Mouse (Mus musculus) hindbrain, embryonic 13.5 days (tissue): Measurements from ENCODE around the gene Stk10. TPM values are rescaled to one million over a fixed set of nuclear protein-coding genes. Genes with fewer than 3 reads are reported as not detected.

Experiments used
- ATAC-seq: fragments of 200-750 bp; cut with Nextera tagmentation; 2 replicates; pipeline ENCODE4 v1.8.0; 2017; ENCODE audit warnings: moderate TSS enrichment; ENCODE audit not compliant: low FRiP score
- H3K27ac ChIP-seq: fragments of 300-500 bp; sonication (generic); 2 replicates; pipeline ENCODE4 v1.5.1; 2015; ENCODE audit warnings: inconsistent platforms, mild to moderate bottlenecking, moderate library complexity
- H3K27me3 ChIP-seq: fragments of 300-500 bp; sonication (generic); 2 replicates; pipeline ENCODE4 v1.6.1; 2015; ENCODE audit warnings: mild to moderate bottlenecking, inconsistent platforms
- H3K36me3 ChIP-seq: fragments of 300-500 bp; sonication (generic); 2 replicates; pipeline ENCODE4 v1.6.1; 2015; ENCODE audit warnings: mild to moderate bottlenecking, inconsistent platforms
- H3K4me1 ChIP-seq: fragments of 300-500 bp; sonication (generic); replicated peaks from 2 replicates; pipeline ENCODE4 v1.6.1; 2015; ENCODE audit warnings: inconsistent platforms
- H3K4me2 ChIP-seq: fragments of 300-500 bp; sonication (generic); 2 replicates; pipeline ENCODE4 v1.6.1; 2015; ENCODE audit warnings: inconsistent platforms, mild to moderate bottlenecking, moderate library complexity
- H3K4me3 ChIP-seq: fragments of 300-500 bp; sonication (generic); 2 replicates; pipeline ENCODE4 v1.5.1; 2015; ENCODE audit warnings: mild to moderate bottlenecking, inconsistent platforms
- H3K9ac ChIP-seq: fragments of 300-500 bp; sonication (generic); 2 replicates; pipeline ENCODE4 v1.6.1; 2015; ENCODE audit warnings: mild to moderate bottlenecking, inconsistent platforms
- H3K9me3 ChIP-seq: fragments of 300-500 bp; sonication (generic); 2 replicates; pipeline ENCODE4 v1.6.1; 2016; ENCODE audit warnings: inconsistent platforms
- WGBS: fragments of 180-500 bp; shearing (Covaris S2); methylation state at CpG from one replicate; pipeline ENCODE4 v1.1.7; 2015; 5-methylcytosine and 5-hydroxymethylcytosine counted together
- polyA plus RNA-seq: library from polyadenylated mRNA; unstranded; fragments of >200 nt; fragmentation: Nextera tagmentation; extraction: Ambion mirVana; gene quantifications from 2 replicates; pipeline ENCODE4 v1.2.1, GENCODE M21; 2015

Gene Stk10
- polyA plus RNA-seq, 1 experiment from 2014 or later = 2.1 TPM

DNA sequence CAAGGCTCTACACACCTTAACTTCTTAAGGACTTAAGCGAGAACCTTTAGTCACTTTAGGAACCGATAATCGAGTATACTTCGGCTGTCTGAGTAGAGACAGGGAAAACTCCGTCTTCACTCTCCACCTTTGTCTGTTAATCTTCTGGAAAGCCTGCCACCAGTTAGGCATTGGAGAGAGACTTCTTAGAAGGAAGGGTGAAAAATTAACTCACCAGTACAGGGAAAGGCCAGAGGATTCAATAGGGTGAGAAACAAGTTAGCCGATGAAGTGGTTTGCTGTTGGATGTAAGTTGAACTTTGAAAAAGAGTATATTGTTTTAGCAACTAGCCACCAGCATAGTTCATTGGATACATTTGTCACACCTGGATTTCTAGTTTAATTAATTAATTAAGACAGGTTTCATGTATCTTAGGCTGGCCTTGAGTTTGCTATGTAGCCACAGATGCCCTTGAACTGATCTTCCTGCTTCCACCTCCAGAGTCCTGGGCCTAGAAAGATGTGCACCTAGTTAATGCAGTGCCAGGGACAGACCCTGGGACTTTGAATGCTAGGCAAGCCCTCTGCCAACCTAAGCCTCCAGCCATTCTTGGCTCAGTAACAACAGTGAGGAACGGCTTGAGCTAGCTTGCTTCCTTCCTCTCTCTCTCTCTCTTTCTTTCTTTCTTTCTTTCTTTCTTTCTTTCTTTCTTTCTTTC is 117.9 kb downstream of the Stk10 start:
- no peaks in the 10 kb centered on the region for H3K27me3 ChIP-seq
- H3K9me3 ChIP-seq = no peaks in the 10 kb centered on the region
- H3K4me2 ChIP-seq = no peak overlapping the region
- H3K27ac ChIP-seq = no peak overlapping the region
- peaks cover 21% of the 10 kb centered on the region; the same call in 1 of the 2 replicates for H3K4me1 ChIP-seq
- no peak for ATAC-seq
- 0 out of 2 replicates have a peak, but pooled peaks cover 3% of the 10 kb centered on the region for H3K36me3 ChIP-seq
- H3K4me3 ChIP-seq = no peak overlapping the region
- H3K9ac ChIP-seq = no peak overlapping the region
- WGBS = 79% methylated on average over 7 of the region's 7 CpGs

GRCm38 (mm10) chr11:32651723-32652122 is 118.6 kb downstream of the Stk10 start:
- Histone ChIP-seq H3K27ac (no peak overlapping the region), H3K9ac (no peak overlapping the region), H3K4me2 (no peak overlapping the region), H3K36me3 (0 out of 2 replicates have a peak, but pooled peaks cover 3% of the 10 kb centered on the region), H3K9me3 (no peaks in the 10 kb centered on the region), H3K4me1 (peaks cover 21% of the 10 kb centered on the region; the same call in 1 of the 2 replicates), H3K27me3 (no peaks in the 10 kb centered on the region), H3K4me3 (no peak overlapping the region)
- no peak for ATAC-seq
- 90% methylated on average over 1 of the region's 1 CpGs for WGBS

DNA sequence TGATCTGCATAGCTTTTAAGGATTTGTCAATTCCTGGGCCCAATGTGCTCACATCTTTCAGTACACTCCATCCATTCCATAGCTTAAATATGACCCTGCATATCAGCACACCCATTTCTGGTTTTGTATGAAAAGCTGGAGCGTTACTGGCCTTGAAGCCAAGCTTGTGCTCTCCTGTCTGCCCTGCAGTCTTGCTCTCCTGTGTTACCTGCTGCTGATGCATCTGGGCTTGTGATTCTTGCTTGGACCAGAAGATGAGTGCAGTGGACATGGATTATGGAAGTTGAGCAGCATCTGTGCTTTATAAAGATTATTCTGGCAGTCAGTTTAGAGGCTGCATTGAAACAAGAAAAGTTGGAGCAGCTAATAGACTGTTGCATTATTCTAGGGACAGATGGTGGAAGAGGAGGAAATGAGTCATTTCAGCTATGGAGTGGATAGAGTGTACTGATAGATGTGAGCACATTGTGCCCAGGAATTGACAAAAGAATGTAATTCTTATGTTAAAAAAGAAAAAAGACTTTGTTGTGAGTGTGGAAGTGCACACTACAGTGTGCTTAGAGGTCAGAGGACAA is 129.1 kb downstream of the Stk10 start:
- WGBS = 88% methylated on average over 1 of the region's 1 CpGs
- H3K36me3 ChIP-seq = no peaks in the 10 kb centered on the region
- H3K4me1 ChIP-seq = peaks cover 7% of the 10 kb centered on the region; the same call in 1 of the 2 replicates
- H3K27ac ChIP-seq = no peak overlapping the region
- no peak overlapping the region for H3K9ac ChIP-seq
- no peak overlapping the region for H3K4me2 ChIP-seq
- no peak for ATAC-seq
- H3K9me3 ChIP-seq = no peaks in the 10 kb centered on the region
- H3K27me3 ChIP-seq = no peaks in the 10 kb centered on the region
- H3K4me3 ChIP-seq = no peak overlapping the region

GRCm38 (mm10) chr11:32665639-32666038 is 132.5 kb downstream of the Stk10 start:
- 94% methylated on average over 3 of the region's 3 CpGs for WGBS
- Histone ChIP-seq H3K36me3 (no peaks in the 10 kb centered on the region), H3K4me2 (no peak overlapping the region)

GRCm38 (mm10) chr11:32666983-32667382 is 133.9 kb downstream of the Stk10 start:
- peaks cover 13% of the 10 kb centered on the region for H3K4me1 ChIP-seq
- ATAC-seq = no peak

More at GRCm38 (mm10) chr11:32665639-32666038, 132.5 kb downstream of the Stk10 start:
- no peaks in the 10 kb centered on the region for H3K27me3 ChIP-seq
- no peak overlapping the region for H3K9ac ChIP-seq
- H3K9me3 ChIP-seq = no peaks in the 10 kb centered on the region
- H3K4me3 ChIP-seq = no peak overlapping the region
- peaks cover 13% of the 10 kb centered on the region for H3K4me1 ChIP-seq
- no peak overlapping the region for H3K27ac ChIP-seq
- ATAC-seq = no peak

GRCm38 (mm10) chr11:32671480-32671879 is 138.4 kb downstream of the Stk10 start:
- H3K4me2 ChIP-seq = no peak overlapping the region
- no peaks in the 10 kb centered on the region for H3K27me3 ChIP-seq
- 91% methylated on average over 4 of the region's 4 CpGs for WGBS
- no peaks in the 10 kb centered on the region for H3K9me3 ChIP-seq
- H3K36me3 ChIP-seq = no peaks in the 10 kb centered on the region
- ATAC-seq = no peak
- peaks cover 11% of the 10 kb centered on the region for H3K4me1 ChIP-seq
- no peak overlapping the region for H3K9ac ChIP-seq
- no peak overlapping the region for H3K4me3 ChIP-seq
- no peak overlapping the region for H3K27ac ChIP-seq

More at GRCm38 (mm10) chr11:32666983-32667382, 133.9 kb downstream of the Stk10 start:
- Histone ChIP-seq H3K9ac (no peak overlapping the region), H3K4me3 (no peak overlapping the region), H3K27ac (no peak overlapping the region), H3K9me3 (no peaks in the 10 kb centered on the region), H3K36me3 (no peaks in the 10 kb centered on the region), H3K4me2 (no peak overlapping the region), H3K27me3 (no peaks in the 10 kb centered on the region)

Other genes starting within 250 kb of the Stk10 start
- gene Hba-a1, start 249.8 kb upstream of the Stk10 start, polyA plus RNA-seq = 2,436 and 2,656 TPM in 2 replicates
- 0.68 and 1.4 TPM in 2 replicates for gene Hbq1b, start 246.3 kb upstream of the Stk10 start, polyA plus RNA-seq
- 5,965 and 6,511 TPM in 2 replicates for gene Hba-a2, start 236.8 kb upstream of the Stk10 start, polyA plus RNA-seq
- gene Hbq1a, start 233.2 kb upstream of the Stk10 start, polyA plus RNA-seq = 0.91 and 1.3 TPM in 2 replicates
- 21.3 and 23.1 TPM in 2 replicates for gene Sh3pxd2b, start 185.5 kb upstream of the Stk10 start, polyA plus RNA-seq
- 50.0 and 52.9 TPM in 2 replicates for gene Ubtd2, start 77.9 kb upstream of the Stk10 start, polyA plus RNA-seq
- gene Efcab9, start 1.2 kb upstream of the Stk10 start, polyA plus RNA-seq = not detected in 2 replicates
- 116 and 118 TPM in 2 replicates for gene Fbxw11, start 109.4 kb downstream of the Stk10 start, polyA plus RNA-seq